Mouse (Mus musculus) right cerebral cortex, postnatal 4 days (tissue): ENCODE measurements around the gene Gm20489.

Source experiments
- DNase-seq: peaks from one replicate; pipeline ENCODE4 v3.0.0-alpha.2; 2022

Gm20489 gene

GRCm38 (mm10) chrX:101260441-101261325 lies 8.1 kb downstream of the Gm20489 start:
- DNase-seq = no peak

- DNase-seq = no peak
Measured at GRCm38 (mm10) chrX:101256603-101257002, 12.2 kb downstream of the Gm20489 start.

- DNase-seq = no peak
Measured at GRCm38 (mm10) chrX:101254740-101255139, 14.1 kb downstream of the Gm20489 start.

GRCm38 (mm10) chrX:101253952-101254729 lies 14.7 kb downstream of the Gm20489 start, which contains the start of gene Foxo4:
Foxo4 (plus strand) TSS chrX:101254528.
- peak; percentile 76 for DNase-seq

- no peak for DNase-seq
Measured at GRCm38 (mm10) chrX:101245011-101245410, 23.8 kb downstream of the Gm20489 start.

- no peak for DNase-seq
Measured at GRCm38 (mm10) chrX:101222796-101223162, 46.0 kb downstream of the Gm20489 start.

- peak; percentile 78 for DNase-seq
Measured at GRCm38 (mm10) chrX:101221834-101222795, 46.7 kb downstream of the Gm20489 start, which contains the start of gene Snx12. Snx12 (minus strand) TSS chrX:101222563.
